In genomic region chr12:54067886-54068756, GRCm38 (mm10) we compare ENCODE assay signal across 8 mouse cellular contexts.
DNase-seq lines count a peak whose midpoint lies in the region; ATAC-seq and TF ChIP-seq lines count a peak whose summit lies in the region.

No protein-coding gene starts in this region.

- intact Hi-C loops in heart, postnatal 25 days (cut with DNase I) = no loop called here

- H3K9ac ChIP-seq in lung, embryonic 14.5 days = 0 out of 2 replicates have a peak overlapping the region, but pooled peaks have one; percentile 3
- H3K9ac ChIP-seq in embryonic facial prominence, embryonic 12.5 days = peak overlapping the region; percentile 24; the same call in 1 of the 2 replicates
- H3K9ac ChIP-seq in midbrain, embryonic 14.5 days (replicated peaks; ENCODE audit: low read length) = peak overlapping the region; percentile 31

- 6% methylated on average over 84 of the region's 84 CpGs for WGBS in lung, embryonic 14.5 days
- 5% methylated on average over 84 of the region's 84 CpGs for WGBS in embryonic facial prominence, embryonic 12.5 days
- WGBS in midbrain, embryonic 14.5 days = 8% methylated on average over 84 of the region's 84 CpGs

- peaks cover 10% of the 10 kb centered on the region for H3K4me1 ChIP-seq in lung, embryonic 14.5 days (ENCODE audit: insufficient read depth)
- peaks cover 18% of the 10 kb centered on the region for H3K4me1 ChIP-seq in embryonic facial prominence, embryonic 12.5 days
- peaks cover 5% of the 10 kb centered on the region; the same call in 1 of the 2 replicates for H3K4me1 ChIP-seq in midbrain, embryonic 14.5 days (ENCODE audit: control insufficient read depth, insufficient read depth, low read length)

- peak; percentile 74 for ATAC-seq in lung, embryonic 14.5 days (ENCODE audit: insufficient read depth)
- peak; percentile 68 for ATAC-seq in embryonic facial prominence, embryonic 12.5 days (ENCODE audit: insufficient number of reproducible peaks, insufficient read depth, low FRiP score, low TSS enrichment)
- ATAC-seq in midbrain, embryonic 14.5 days (ENCODE audit: low FRiP score, low TSS enrichment) = peak; percentile 55

- no peak for TF ChIP-seq CTCF in lung, embryonic 14.5 days (IDR thresholded peaks at IDR 0.05; ENCODE audit: low read depth)

- peak overlapping the region; percentile 69 for H3K4me2 ChIP-seq in lung, embryonic 14.5 days
- H3K4me2 ChIP-seq in embryonic facial prominence, embryonic 12.5 days (replicated peaks) = peak overlapping the region; percentile 76
- peak overlapping the region; percentile 61 for H3K4me2 ChIP-seq in midbrain, embryonic 14.5 days (ENCODE audit: low read length)

- H3K36me3 ChIP-seq in lung, embryonic 14.5 days (ENCODE audit: insufficient read depth) = no peaks in the 10 kb centered on the region
- no peaks in the 10 kb centered on the region for H3K36me3 ChIP-seq in embryonic facial prominence, embryonic 12.5 days
- peaks cover 4% of the 10 kb centered on the region; the same call in 1 of the 2 replicates for H3K36me3 ChIP-seq in midbrain, embryonic 14.5 days (ENCODE audit: control insufficient read depth, insufficient read depth, low read length)

- H3K27ac ChIP-seq in lung, embryonic 14.5 days (ENCODE audit: low read depth) = no peak overlapping the region
- H3K27ac ChIP-seq in embryonic facial prominence, embryonic 12.5 days = no peak overlapping the region
- no peak overlapping the region for H3K27ac ChIP-seq in midbrain, embryonic 14.5 days (replicated peaks; ENCODE audit: low read depth, low read length)

- H3K9me3 ChIP-seq in lung, embryonic 14.5 days (ENCODE audit: low read depth, low read length) = no peaks in the 10 kb centered on the region
- no peaks in the 10 kb centered on the region for H3K9me3 ChIP-seq in embryonic facial prominence, embryonic 12.5 days
- H3K9me3 ChIP-seq in midbrain, embryonic 14.5 days (ENCODE audit: control insufficient read depth, low read length) = no peaks in the 10 kb centered on the region

- peak overlapping the region; percentile 36 for H3K4me3 ChIP-seq in lung, embryonic 14.5 days (ENCODE audit: low read depth, low read length)
- H3K4me3 ChIP-seq in embryonic facial prominence, embryonic 12.5 days = peak overlapping the region; percentile 42
- peak overlapping the region; percentile 37 for H3K4me3 ChIP-seq in midbrain, embryonic 14.5 days (replicated peaks; ENCODE audit: low read depth, low read length)

- peak; percentile 85 for DNase-seq in lung, embryonic 14.5 days
- DNase-seq in lung, postnatal 25 days (ENCODE audit: low spot score) = no peak
- DNase-seq in heart, postnatal 25 days (ENCODE audit: low spot score) = peak; percentile 4
- peak; percentile 57 to 69 for DNase-seq in kidney, postnatal 25 days
- peak; percentile 77 for DNase-seq in midbrain, embryonic 14.5 days
- peak; percentile 16 for DNase-seq in urinary bladder, postnatal 25 days (ENCODE audit: low spot score)
- no peak for DNase-seq in layer of hippocampus, postnatal 25 days (ENCODE audit: extremely low spot score in 1 of 2, low spot score in 1 of 2)

- peaks cover 53% of the 10 kb centered on the region for H3K27me3 ChIP-seq in lung, embryonic 14.5 days (ENCODE audit: insufficient read depth, low read length)
- H3K27me3 ChIP-seq in embryonic facial prominence, embryonic 12.5 days = peaks cover 31% of the 10 kb centered on the region
- H3K27me3 ChIP-seq in midbrain, embryonic 14.5 days (ENCODE audit: control insufficient read depth, insufficient read depth, low read length) = peaks cover 23% of the 10 kb centered on the region

Comparison
In these comparisons a context has a peak if more than half of its experiments do, and no peak if none do; other contexts are left out.
1. DNase-seq: peak in lung, embryonic 14.5 days (single experiment), heart, postnatal 25 days (single experiment), kidney, postnatal 25 days (2 of 2), midbrain, embryonic 14.5 days (single experiment) and urinary bladder, postnatal 25 days (single experiment); none in lung, postnatal 25 days (single experiment) and layer of hippocampus, postnatal 25 days (0 of 2).
2. Peak in every context shown above with its lines, with median percentiles within 50 percentile points of each other: ATAC-seq, H3K4me2 ChIP-seq, H3K4me3 ChIP-seq and H3K9ac ChIP-seq.